Mouse (Mus musculus) thymus, postnatal 25 days (tissue): ENCODE measurements at regions not wholly inside any gene's neighbourhood (a gene's known extent, or its start where the extent isn't known, plus 50 kb on each side); places are given as distances from the start of the nearest gene placed in this dataset.

Experiments used
- DNase-seq: peaks from one replicate; pipeline ENCODE4 v3.0.0; 2022

DNA sequence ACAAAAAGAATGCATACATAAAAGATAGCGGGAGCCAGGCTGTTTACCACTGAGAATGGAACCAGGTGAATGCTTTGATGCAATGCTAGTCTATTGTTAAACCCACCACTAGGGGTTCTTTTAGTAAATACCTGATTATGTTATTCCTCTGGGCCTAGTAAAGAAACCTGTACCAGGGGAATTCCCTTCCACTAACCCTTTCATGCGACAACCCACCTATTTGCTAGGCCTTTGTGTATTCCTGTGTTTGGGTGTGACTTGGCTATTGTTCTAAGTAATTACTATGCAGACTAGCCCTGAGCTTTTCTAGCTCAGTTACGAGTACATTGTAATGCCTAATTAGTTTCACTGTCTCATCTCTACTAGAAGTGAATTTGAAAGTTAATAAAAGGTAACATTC is 95.9 kb upstream of the 1700066M21Rik start:
- DNase-seq: no peak

DNA sequence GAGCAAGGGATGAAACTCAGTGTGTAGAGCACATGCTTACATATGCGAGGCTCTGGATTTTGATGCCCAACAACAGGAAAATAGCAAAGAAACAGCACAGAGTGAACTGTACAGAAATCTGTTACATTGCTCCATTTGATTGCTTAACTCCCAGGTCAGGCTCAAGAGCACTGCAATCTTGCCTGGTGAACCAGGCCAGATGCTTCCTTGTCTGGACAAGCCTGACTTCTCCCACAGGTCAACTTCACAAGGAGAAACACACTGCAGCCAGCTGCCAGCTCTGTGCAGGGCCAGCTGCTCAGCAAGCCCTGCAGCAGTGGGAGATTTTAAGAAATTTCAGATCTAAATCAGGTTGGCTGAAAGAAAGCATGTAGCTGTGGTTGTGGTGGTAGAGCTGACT is 81.2 kb upstream of the 1700066M21Rik start:
- no peak for DNase-seq

DNA sequence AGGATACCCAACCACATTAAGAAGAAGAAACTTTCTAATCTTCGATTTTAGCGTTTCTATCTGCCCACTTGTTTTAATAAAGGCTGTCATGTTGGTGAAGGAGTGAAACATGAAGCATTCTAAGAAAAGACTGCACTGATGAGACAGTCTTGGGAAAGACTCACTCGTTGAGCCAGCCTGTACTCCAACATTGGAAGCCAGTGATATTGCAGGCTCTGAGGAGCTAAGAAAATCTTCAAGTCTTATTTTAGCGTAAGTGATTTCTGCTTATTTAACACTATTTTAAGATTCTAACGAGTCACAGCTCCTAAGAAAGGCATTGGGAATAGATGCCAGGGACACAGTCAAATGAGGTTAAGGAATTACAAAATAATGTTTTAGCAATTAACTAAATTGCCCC is 78.9 kb upstream of the 1700066M21Rik start:
- no peak for DNase-seq

DNA sequence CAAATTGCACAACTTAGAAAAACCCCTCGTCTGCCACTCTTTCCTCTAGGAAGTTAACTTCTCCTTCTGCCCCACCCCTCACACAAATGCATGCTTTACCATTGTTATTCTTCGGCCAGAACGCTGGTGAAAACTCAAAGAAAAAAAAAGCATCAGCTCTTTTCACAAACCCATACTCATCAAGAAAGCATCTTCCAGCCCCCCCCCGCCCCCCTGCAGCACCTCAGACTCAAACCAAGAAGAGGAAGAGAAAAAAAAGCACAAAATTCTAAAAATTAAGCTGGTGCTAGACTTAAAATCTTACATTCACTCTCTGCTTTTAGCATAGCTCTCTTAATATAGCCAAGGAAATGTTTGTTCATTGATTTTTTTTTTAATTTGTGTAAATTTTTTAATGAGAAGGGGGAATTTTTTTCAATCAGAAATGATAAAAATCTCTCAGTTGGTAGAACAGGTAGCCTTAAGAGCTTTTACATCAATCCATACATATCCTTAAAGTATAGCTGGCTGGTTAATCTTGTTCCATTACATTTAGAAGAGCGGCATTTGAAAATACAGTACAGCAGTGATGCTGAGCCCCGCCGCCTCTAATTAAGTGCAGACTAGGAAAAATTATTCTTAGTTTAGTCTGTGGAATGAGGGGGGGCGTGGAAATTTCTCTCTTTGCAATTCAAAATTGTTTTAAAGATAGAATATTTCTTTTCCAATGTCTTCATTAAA is 76.0 kb upstream of the 1700066M21Rik start:
- DNase-seq: no peak

DNA sequence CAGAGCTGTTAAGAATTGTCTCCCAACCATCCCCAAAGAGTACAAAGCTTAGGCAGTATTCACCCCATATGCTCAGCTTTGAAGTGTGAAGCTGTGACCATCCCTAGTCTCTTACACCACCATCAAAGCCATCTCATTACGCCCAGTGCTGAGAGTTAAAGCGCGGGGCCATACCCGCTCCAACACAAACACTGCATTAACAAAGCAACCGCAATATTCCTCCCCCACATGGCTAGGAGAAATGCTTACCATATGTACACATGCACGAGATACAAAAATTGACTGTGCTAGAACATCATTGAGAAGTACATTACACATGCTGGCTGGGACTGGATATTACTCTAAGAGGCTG is 75.5 kb upstream of the 1700066M21Rik start:
- DNase-seq: no peak

DNA sequence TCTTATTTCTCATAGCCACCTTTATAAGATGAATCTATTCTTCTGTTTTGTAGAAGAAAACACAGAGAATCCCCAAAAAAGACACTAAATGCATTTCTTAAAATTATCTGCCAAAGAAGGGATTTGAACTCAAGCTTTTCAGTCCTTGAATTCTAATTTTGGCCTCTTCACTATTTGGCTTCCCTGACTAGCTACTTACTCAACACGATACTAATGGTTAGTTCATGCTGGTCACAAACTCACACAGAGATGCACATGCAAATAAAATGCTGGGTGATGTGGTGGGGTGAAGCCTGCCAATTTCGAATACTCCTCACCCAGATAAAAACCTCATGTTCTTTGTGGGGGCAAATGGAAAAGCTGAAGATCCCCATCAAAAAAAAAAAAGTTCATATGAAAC is 72.7 kb upstream of the 1700066M21Rik start:
- DNase-seq: no peak

DNA sequence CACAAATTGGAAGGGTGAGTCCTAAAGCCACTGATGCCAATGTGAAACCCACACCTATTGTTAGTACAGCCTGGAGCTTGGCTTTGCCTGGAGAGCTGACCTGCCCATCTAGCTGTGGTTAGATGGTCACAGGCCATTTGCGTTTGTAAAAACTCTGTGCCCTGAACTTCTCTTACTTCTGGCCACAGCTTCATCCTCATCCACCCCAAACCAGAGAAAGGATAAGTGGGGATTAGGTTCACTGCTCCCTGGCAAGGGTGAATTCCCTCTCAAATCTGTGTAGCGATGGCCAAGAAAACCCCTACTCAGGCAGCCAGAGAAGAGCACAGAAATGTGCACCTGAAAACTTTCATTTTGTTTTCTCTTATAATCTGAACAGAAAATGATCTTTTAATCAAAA is 54.9 kb upstream of the 1700066M21Rik start:
- DNase-seq: no peak

DNA sequence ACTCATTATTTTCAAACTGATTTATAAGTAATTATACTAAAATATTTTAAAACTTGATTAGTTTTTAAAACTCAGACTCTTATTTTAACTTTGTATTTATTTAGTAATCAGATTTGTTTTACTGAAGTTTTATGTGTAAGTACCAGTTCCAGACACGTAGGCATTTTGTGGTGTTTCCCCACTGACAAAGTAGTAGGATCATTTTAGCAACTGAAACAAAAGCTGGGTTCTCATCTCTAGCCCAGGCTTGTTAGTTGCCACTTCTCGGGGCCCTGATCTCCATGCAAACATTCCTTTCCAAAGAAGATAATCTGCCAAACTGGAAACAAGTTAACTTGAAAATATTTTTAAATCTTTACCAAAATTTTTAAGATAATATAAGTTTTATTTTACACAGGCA is 54.3 kb upstream of the 1700066M21Rik start:
- DNase-seq: no peak

DNA sequence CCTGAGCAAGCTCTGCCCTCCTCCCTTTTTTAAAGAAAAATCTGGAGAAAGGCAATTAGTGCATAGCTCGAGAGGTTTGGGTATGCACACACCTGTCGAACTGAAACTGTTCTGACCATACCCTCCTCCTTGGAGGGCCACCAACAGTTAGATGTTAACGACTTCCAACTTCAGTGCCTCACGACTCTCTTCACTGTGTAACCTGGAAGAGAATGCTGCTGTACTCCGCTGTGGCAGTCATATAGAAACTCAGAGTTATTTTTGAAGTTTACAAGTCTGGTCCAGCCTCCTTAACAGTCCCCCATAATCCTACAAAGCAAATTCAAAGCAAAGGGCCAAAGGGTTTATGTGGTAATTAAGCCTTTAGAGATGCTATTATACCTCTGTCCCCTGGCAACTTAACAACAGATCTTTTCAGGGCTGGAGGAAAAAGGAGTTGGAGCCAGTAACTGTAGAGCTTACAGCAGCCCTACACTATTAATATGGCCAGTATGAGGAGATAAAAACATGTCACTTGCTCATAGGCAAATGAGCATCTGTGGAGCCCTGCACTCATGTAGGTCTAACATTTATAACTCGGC is 51.7 kb upstream of the 1700066M21Rik start:
- no peak for DNase-seq
